Mouse (Mus musculus) hindbrain, postnatal 0 days (tissue): Measurements from ENCODE around the gene Fgfr2. TPM values are rescaled to one million over a fixed set of nuclear protein-coding genes. Genes with fewer than 3 reads are reported as not detected.

Source experiments
- ATAC-seq: fragments of 200-750 bp; cut with Nextera tagmentation; 2 replicates; pipeline ENCODE4 v1.8.0; 2017; ENCODE audit warnings: mild to moderate bottlenecking, moderate TSS enrichment, moderate library complexity
- DNase-seq: peaks from one replicate; pipeline ENCODE4 v3.0.0-alpha.2; 2015; ENCODE audit warnings: low spot score
- H3K27ac ChIP-seq: fragments of 300-500 bp; sonication (generic); 2 replicates; pipeline ENCODE4 v1.5.1; 2014; ENCODE audit warnings: mild to moderate bottlenecking
- H3K27me3 ChIP-seq: fragments of 300-500 bp; sonication (generic); 2 replicates; pipeline ENCODE4 v1.6.1; 2014; ENCODE audit warnings: low read length, mixed read lengths; ENCODE audit not compliant: insufficient read depth
- H3K36me3 ChIP-seq: fragments of 300-500 bp; sonication (generic); 2 replicates; pipeline ENCODE4 v1.6.1; 2014; ENCODE audit warnings: low read length, mixed read lengths; ENCODE audit not compliant: insufficient read depth
- H3K4me1 ChIP-seq: fragments of 300-500 bp; sonication (generic); 2 replicates; pipeline ENCODE4 v1.6.1; 2014; ENCODE audit warnings: antibody characterized with exemption, low read length, mixed read lengths; ENCODE audit not compliant: insufficient read depth
- H3K4me2 ChIP-seq: fragments of 300-500 bp; sonication (generic); 2 replicates; pipeline ENCODE4 v1.6.1; 2014; ENCODE audit warnings: low read depth, mild to moderate bottlenecking, low read length, moderate library complexity, mixed read lengths
- H3K4me3 ChIP-seq: fragments of 300-500 bp; sonication (generic); 2 replicates; pipeline ENCODE4 v1.5.1; 2014; ENCODE audit warnings: low read length
- H3K9ac ChIP-seq: fragments of 300-500 bp; sonication (generic); replicated peaks from 2 replicates; pipeline ENCODE4 v1.6.1; 2014; ENCODE audit warnings: mild to moderate bottlenecking, low read length, moderate library complexity, mixed read lengths
- H3K9me3 ChIP-seq: fragments of 300-500 bp; sonication (generic); 2 replicates; pipeline ENCODE4 v1.6.1; 2016; ENCODE audit warnings: low read length, mixed read lengths
- CTCF ChIP-seq: IDR thresholded peaks from 2 replicates; pipeline ENCODE4 v1.5.1; 2016; ENCODE audit warnings: antibody characterized with exemption, control low read depth, low read depth
- WGBS: fragments of 180-500 bp; shearing (Covaris S2); extraction: QIAGEN DNeasy Blood & Tissue Kit; methylation state at CpG from one replicate; pipeline ENCODE4 v1.1.7; 2014; 5-methylcytosine and 5-hydroxymethylcytosine counted together
- polyA plus RNA-seq: library from polyadenylated mRNA; unstranded; fragments of >200 nt; fragmentation: Nextera tagmentation; extraction: Ambion mirVana; gene quantifications from 2 replicates; pipeline ENCODE4 v1.2.1, GENCODE M21; 2015
- total RNA-seq: library from RNA; depleted of rRNA; stranded (reverse); fragments of >200 nt; gene quantifications from 2 replicates; pipeline ENCODE4 v1.2.3, GENCODE M21; 2014

The Fgfr2 gene
- total and polyA plus RNA-seq, 2 experiments from 2014 or later = 17.3 to 49.0 TPM

- WGBS = 14% methylated on average over 9 of the region's 9 CpGs
- H3K27me3 ChIP-seq = no peaks in the 10 kb centered on the region
- TF ChIP-seq CTCF = peak; percentile 97
- H3K4me3 ChIP-seq = no peak overlapping the region
- ATAC-seq = peak; percentile 60
- H3K27ac ChIP-seq = peak overlapping the region; percentile 62; the same call in 1 of the 2 replicates
- no peaks in the 10 kb centered on the region for H3K4me1 ChIP-seq
- H3K9ac ChIP-seq = no peak overlapping the region
- H3K9me3 ChIP-seq = no peaks in the 10 kb centered on the region
- no peaks in the 10 kb centered on the region for H3K36me3 ChIP-seq
- H3K4me2 ChIP-seq = no peak overlapping the region
- DNase-seq = peak; percentile 95
Observed at GRCm38 (mm10) chr7:132656075-132656474, 467.1 kb downstream of the Fgfr2 start.

- 79% methylated on average over 3 of the region's 3 CpGs for WGBS
Observed at GRCm38 (mm10) chr7:132654412-132654811, 468.7 kb downstream of the Fgfr2 start.

GRCm38 (mm10) chr7:132646514-132646913 lies 476.6 kb downstream of the Fgfr2 start:
- H3K9me3 ChIP-seq = no peaks in the 10 kb centered on the region
- WGBS = 97% methylated on average over 1 of the region's 1 CpGs
- no peaks in the 10 kb centered on the region for H3K36me3 ChIP-seq
- H3K9ac ChIP-seq = no peak overlapping the region
- H3K4me1 ChIP-seq = no peaks in the 10 kb centered on the region
- no peak for DNase-seq
- ATAC-seq = no peak
- no peak overlapping the region for H3K27ac ChIP-seq
- H3K4me3 ChIP-seq = no peak overlapping the region
- H3K27me3 ChIP-seq = no peaks in the 10 kb centered on the region
- no peak overlapping the region for H3K4me2 ChIP-seq
- TF ChIP-seq CTCF = no peak

More at GRCm38 (mm10) chr7:132654412-132654811, 468.7 kb downstream of the Fgfr2 start:
- DNase-seq (no peak), ATAC-seq (no peak)
- H3K4me1 ChIP-seq = no peaks in the 10 kb centered on the region
- H3K36me3 ChIP-seq = no peaks in the 10 kb centered on the region
- H3K27ac ChIP-seq = no peak overlapping the region
- TF ChIP-seq CTCF = no peak
- H3K9me3 ChIP-seq = no peaks in the 10 kb centered on the region
- H3K27me3 ChIP-seq = no peaks in the 10 kb centered on the region
- no peak overlapping the region for H3K4me2 ChIP-seq
- no peak overlapping the region for H3K9ac ChIP-seq
- H3K4me3 ChIP-seq = no peak overlapping the region

GRCm38 (mm10) chr7:132644605-132645279 lies 478.4 kb downstream of the Fgfr2 start:
- no peak overlapping the region for H3K9ac ChIP-seq
- H3K27ac ChIP-seq = no peak overlapping the region
- H3K36me3 ChIP-seq = no peaks in the 10 kb centered on the region
- TF ChIP-seq CTCF = no peak
- ATAC-seq (no peak), DNase-seq (no peak)
- no peaks in the 10 kb centered on the region; the same call in 1 of the 2 replicates for H3K4me1 ChIP-seq
- 85% methylated on average over 11 of the region's 11 CpGs for WGBS
- no peak overlapping the region for H3K4me2 ChIP-seq
- no peak overlapping the region for H3K4me3 ChIP-seq
- H3K27me3 ChIP-seq = no peaks in the 10 kb centered on the region
- no peaks in the 10 kb centered on the region for H3K9me3 ChIP-seq

GRCm38 (mm10) chr7:132641606-132642005 lies 481.5 kb downstream of the Fgfr2 start:
- no peak for ATAC-seq
- no peak overlapping the region for H3K9ac ChIP-seq
- H3K27ac ChIP-seq = no peak overlapping the region
- TF ChIP-seq CTCF = no peak
- no peaks in the 10 kb centered on the region; the same call in 1 of the 2 replicates for H3K4me1 ChIP-seq
- no peaks in the 10 kb centered on the region for H3K27me3 ChIP-seq
- H3K4me3 ChIP-seq = no peak overlapping the region
- H3K36me3 ChIP-seq = no peaks in the 10 kb centered on the region
- DNase-seq = no peak
- no peak overlapping the region for H3K4me2 ChIP-seq
- 82% methylated on average over 1 of the region's 1 CpGs for WGBS
- no peaks in the 10 kb centered on the region for H3K9me3 ChIP-seq

GRCm38 (mm10) chr7:132640946-132641345 lies 482.2 kb downstream of the Fgfr2 start:
- H3K27me3 ChIP-seq = no peaks in the 10 kb centered on the region

GRCm38 (mm10) chr7:132638446-132639087 lies 484.6 kb downstream of the Fgfr2 start:
- TF ChIP-seq CTCF = peak; percentile 90
- H3K4me3 ChIP-seq = no peak overlapping the region
- ATAC-seq (peak; percentile 60; the same call in 1 of the 2 replicates), DNase-seq (peak; percentile 85)
- H3K36me3 ChIP-seq = no peaks in the 10 kb centered on the region
- H3K4me2 ChIP-seq = no peak overlapping the region
- H3K9me3 ChIP-seq = no peaks in the 10 kb centered on the region
- WGBS = 60% methylated on average over 12 of the region's 12 CpGs
- no peaks in the 10 kb centered on the region; the same call in 1 of the 2 replicates for H3K4me1 ChIP-seq
- H3K9ac ChIP-seq = no peak overlapping the region
- H3K27ac ChIP-seq = no peak overlapping the region
- H3K27me3 ChIP-seq = no peaks in the 10 kb centered on the region

More at GRCm38 (mm10) chr7:132640946-132641345, 482.2 kb downstream of the Fgfr2 start:
- Histone ChIP-seq H3K4me2 (no peak overlapping the region), H3K27ac (no peak overlapping the region), H3K36me3 (no peaks in the 10 kb centered on the region), H3K4me1 (no peaks in the 10 kb centered on the region; the same call in 1 of the 2 replicates), H3K9ac (no peak overlapping the region), H3K9me3 (no peaks in the 10 kb centered on the region), H3K4me3 (no peak overlapping the region)
- no peak for TF ChIP-seq CTCF
- WGBS = 19% methylated on average over 9 of the region's 9 CpGs
- ATAC-seq (0 out of 2 replicates have a peak, but pooled peaks have one; percentile 31), DNase-seq (peak; percentile 70)
